Mouse (Mus musculus) ES-Bruce4 (cell line): Measurements from ENCODE around the gene Olfr320. TPM values are rescaled to one million over a fixed set of nuclear protein-coding genes. Genes with fewer than 3 reads are reported as not detected.

Experiments
- H3K27ac ChIP-seq: 2 replicates; pipeline ENCODE4 v1.5.1; 2012; ENCODE audit warnings: low read length, inconsistent platforms; ENCODE audit not compliant: insufficient read depth
- H3K27me3 ChIP-seq: 2 replicates; pipeline ENCODE4 v1.6.1; 2012; ENCODE audit warnings: mild to moderate bottlenecking, low read length, inconsistent platforms; ENCODE audit not compliant: control insufficient read depth, poor library complexity, insufficient read depth, severe bottlenecking
- H3K36me3 ChIP-seq: 2 replicates; pipeline ENCODE4 v1.6.1; 2012; ENCODE audit warnings: inconsistent platforms, mild to moderate bottlenecking, low read length, moderate library complexity; ENCODE audit not compliant: control insufficient read depth, poor library complexity, insufficient read depth, severe bottlenecking
- H3K4me1 ChIP-seq: one replicate; pipeline ENCODE4 v1.8.1; 2011; ENCODE audit warnings: low read length; ENCODE audit not compliant: control insufficient read depth, insufficient read depth
- H3K4me3 ChIP-seq: 2 replicates; pipeline ENCODE4 v1.5.1; 2011; ENCODE audit warnings: low read depth, mild to moderate bottlenecking, low read length
- H3K9ac ChIP-seq: 2 replicates; pipeline ENCODE4 v1.6.1; 2012; ENCODE audit warnings: low read depth, mild to moderate bottlenecking, inconsistent platforms; ENCODE audit not compliant: poor library complexity, severe bottlenecking
- H3K9me3 ChIP-seq: replicated peaks from 2 replicates; pipeline ENCODE4 v1.6.1; 2012; ENCODE audit warnings: mild to moderate bottlenecking, low read length, inconsistent platforms; ENCODE audit not compliant: control insufficient read depth, poor library complexity, insufficient read depth, severe bottlenecking
- CTCF ChIP-seq: IDR thresholded peaks from one replicate; pipeline ENCODE4 v1.8.1; 2011; ENCODE audit warnings: low read depth, low read length
- EP300 ChIP-seq: IDR thresholded peaks from 2 replicates; pipeline ENCODE4 v1.6.1; 2011; ENCODE audit warnings: low read depth, low read length; ENCODE audit not compliant: insufficient read depth
- POLR2A ChIP-seq: IDR thresholded peaks from one replicate; pipeline ENCODE4 v1.8.1; 2011; ENCODE audit warnings: low read length; ENCODE audit not compliant: insufficient read depth
- polyA plus RNA-seq: library from polyadenylated mRNA; stranded (reverse); fragments of >200 nt; gene quantifications from 2 replicates; pipeline ENCODE4 v1.2.4, GENCODE M21; 2011; ENCODE audit warnings: low read depth; ENCODE audit not compliant: missing spikeins, insufficient read depth, insufficient read length

Gene Olfr320
- polyA plus RNA-seq, 1 experiment = not detected

DNA sequence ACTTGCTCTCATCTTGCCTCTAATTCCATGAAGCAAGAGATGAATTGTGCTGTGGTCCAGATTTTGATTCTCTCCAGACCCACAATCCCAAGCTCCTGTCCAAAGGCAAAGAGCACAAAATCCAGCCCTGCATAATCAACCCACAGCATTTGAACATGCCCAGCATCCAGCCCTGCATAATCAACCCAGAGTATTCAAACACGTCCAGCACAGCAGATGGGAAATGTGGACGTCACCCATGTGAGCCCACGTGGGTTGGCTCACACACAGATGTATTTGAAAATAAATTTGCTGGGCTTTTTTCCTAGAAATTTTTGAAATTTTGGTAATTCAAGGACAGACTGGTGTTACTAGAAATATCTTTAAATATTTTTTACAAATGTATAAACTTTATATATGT lies 52.5 kb downstream of the Olfr320 start:
- no peaks in the 10 kb centered on the region for H3K9me3 ChIP-seq
- no peaks in the 10 kb centered on the region for H3K4me1 ChIP-seq
- no peak overlapping the region for H3K27ac ChIP-seq
- no peak overlapping the region for H3K9ac ChIP-seq
- TF ChIP-seq CTCF (no peak), EP300 (no peak), POLR2A (no peak)
- no peaks in the 10 kb centered on the region for H3K27me3 ChIP-seq
- H3K4me3 ChIP-seq = no peak overlapping the region
- no peaks in the 10 kb centered on the region for H3K36me3 ChIP-seq

Other genes with a start within 250 kb of the Olfr320 start
- gene Gm12253, start 248.5 kb upstream of the Olfr320 start, polyA plus RNA-seq = not detected in 2 replicates
- gene Lypd9, start 228.2 kb upstream of the Olfr320 start, polyA plus RNA-seq = not detected in 2 replicates
- gene Olfr30, start 218.8 kb upstream of the Olfr320 start, polyA plus RNA-seq = not detected in 2 replicates
- gene Olfr332, start 188.5 kb upstream of the Olfr320 start, polyA plus RNA-seq = not detected in 2 replicates
- gene Olfr331, start 178.5 kb upstream of the Olfr320 start, polyA plus RNA-seq = not detected in 2 replicates
- gene Olfr330, start 146.3 kb upstream of the Olfr320 start, polyA plus RNA-seq = not detected in 2 replicates
- gene Olfr329-ps, start 134.7 kb upstream of the Olfr320 start, polyA plus RNA-seq = not detected in 2 replicates
- gene Olfr328, start 125.5 kb upstream of the Olfr320 start, polyA plus RNA-seq = not detected in 2 replicates
- not detected in 2 replicates for gene Olfr224, start 110.5 kb upstream of the Olfr320 start, polyA plus RNA-seq
- gene Olfr325, start 103.4 kb upstream of the Olfr320 start, polyA plus RNA-seq = not detected in 2 replicates
- gene Olfr324, start 86.0 kb upstream of the Olfr320 start, polyA plus RNA-seq = not detected in 2 replicates
- gene 2210407C18Rik, start 65.0 kb upstream of the Olfr320 start, polyA plus RNA-seq = not detected in 2 replicates
- not detected in 2 replicates for gene Olfr323, start 50.6 kb upstream of the Olfr320 start, polyA plus RNA-seq
- not detected in 2 replicates for gene Trim58, start 40.6 kb upstream of the Olfr320 start, polyA plus RNA-seq
- not detected in 2 replicates for gene Olfr322, start 22.3 kb upstream of the Olfr320 start, polyA plus RNA-seq
- not detected in 2 replicates for gene Olfr319, start 18.1 kb downstream of the Olfr320 start, polyA plus RNA-seq
- gene Olfr318, start 42.9 kb downstream of the Olfr320 start, polyA plus RNA-seq = not detected in 2 replicates
- not detected in 2 replicates for gene Olfr317, start 58.1 kb downstream of the Olfr320 start, polyA plus RNA-seq
- gene Olfr316, start 71.6 kb downstream of the Olfr320 start, polyA plus RNA-seq = not detected in 2 replicates
- not detected in 2 replicates for gene Olfr315, start 92.1 kb downstream of the Olfr320 start, polyA plus RNA-seq
- gene Olfr314, start 101.9 kb downstream of the Olfr320 start, polyA plus RNA-seq = not detected in 2 replicates
- gene Fam183b, start 120.9 kb downstream of the Olfr320 start, polyA plus RNA-seq = not detected in 2 replicates
- not detected in 2 replicates for gene Olfr313, start 133.9 kb downstream of the Olfr320 start, polyA plus RNA-seq
- gene Olfr312, start 148.1 kb downstream of the Olfr320 start, polyA plus RNA-seq = not detected in 2 replicates
- gene Olfr311, start 158.2 kb downstream of the Olfr320 start, polyA plus RNA-seq = not detected in 2 replicates
- gene Gm12258, start 166.1 kb downstream of the Olfr320 start, polyA plus RNA-seq = 3.2 and 5.2 TPM in 2 replicates
- gene 2810021J22Rik, start 186.1 kb downstream of the Olfr320 start, polyA plus RNA-seq = 6.9 and 7.7 TPM in 2 replicates
- gene Zfp39, start 223.1 kb downstream of the Olfr320 start, polyA plus RNA-seq = 5.1 and 6.1 TPM in 2 replicates
- not detected in 2 replicates for gene Btnl10, start 236.8 kb downstream of the Olfr320 start, polyA plus RNA-seq